Mouse (Mus musculus): ENCODE measurements around the gene Cd244a. TPM values are rescaled to one million over a fixed set of nuclear protein-coding genes. Genes with fewer than 3 reads are reported as not detected.

Cd244a gene
- polyA plus RNA-seq, 1 experiment, result not detected

DNA sequence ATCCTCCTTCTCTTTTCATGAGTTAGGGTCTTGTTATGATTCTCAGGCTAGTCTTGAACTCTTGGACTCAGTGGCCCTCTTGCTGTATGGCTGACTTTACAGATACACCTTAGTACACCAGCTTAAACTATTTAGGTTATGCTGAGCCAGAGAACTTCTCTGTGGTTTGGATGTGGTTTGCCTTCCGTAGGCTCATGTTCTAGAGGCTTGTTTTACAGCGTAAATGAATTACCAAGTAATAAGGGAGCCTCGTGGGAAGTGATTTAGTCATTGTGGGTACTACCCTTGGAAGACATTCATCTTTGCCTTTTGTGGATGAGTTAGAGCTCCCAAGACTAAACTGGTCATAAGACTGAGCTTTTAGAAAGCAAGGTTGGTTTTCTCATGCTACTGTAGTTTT, 68.8 kb downstream of the Cd244a start:
- no peak for TF ChIP-seq POLR2A (IDR thresholded peaks at IDR 0.05; ENCODE audit: borderline replicate concordance, extremely low read depth, insufficient read depth, insufficient read length, poor library complexity, severe bottlenecking)
- TF ChIP-seq CTCF (IDR thresholded peaks at IDR 0.05; ENCODE audit: borderline replicate concordance, extremely low read depth, insufficient read depth, insufficient read length), result no peak
- DNase-seq (ENCODE audit: low read depth), result no peak

GRCm38 (mm10) chr1:171629168-171629567, 70.2 kb downstream of the Cd244a start:
- TF ChIP-seq CTCF (IDR thresholded peaks at IDR 0.05; ENCODE audit: borderline replicate concordance, extremely low read depth, insufficient read depth, insufficient read length) (no peak), POLR2A (IDR thresholded peaks at IDR 0.05; ENCODE audit: borderline replicate concordance, extremely low read depth, insufficient read depth, insufficient read length, poor library complexity, severe bottlenecking) (no peak)
- no peak for DNase-seq (ENCODE audit: low read depth)

GRCm38 (mm10) chr1:171630041-171630440, 71.0 kb downstream of the Cd244a start:
- TF ChIP-seq POLR2A (IDR thresholded peaks at IDR 0.05; ENCODE audit: borderline replicate concordance, extremely low read depth, insufficient read depth, insufficient read length, poor library complexity, severe bottlenecking) (no peak), CTCF (IDR thresholded peaks at IDR 0.05; ENCODE audit: borderline replicate concordance, extremely low read depth, insufficient read depth, insufficient read length) (no peak)
- no peak for DNase-seq (ENCODE audit: low read depth)

DNA sequence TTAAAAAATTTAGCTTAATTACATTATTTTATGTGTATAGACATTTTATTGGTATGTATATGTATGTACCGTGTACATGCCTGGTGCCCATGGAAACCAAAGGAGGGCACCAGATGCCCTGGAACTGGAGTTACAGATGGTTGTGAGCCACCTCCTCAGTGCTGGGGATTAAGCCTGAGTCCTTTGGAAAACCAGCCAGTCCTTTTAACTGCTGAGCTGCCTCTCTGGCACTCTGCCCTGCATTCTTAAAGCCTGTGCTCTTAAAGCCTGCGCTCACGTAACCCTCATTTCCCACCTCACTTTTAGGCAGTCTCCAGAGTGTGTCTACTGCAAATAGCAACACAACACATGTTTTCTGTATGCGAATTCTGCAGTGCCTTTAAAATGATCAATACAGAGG, 71.9 kb downstream of the Cd244a start:
- TF ChIP-seq POLR2A (IDR thresholded peaks at IDR 0.05; ENCODE audit: borderline replicate concordance, extremely low read depth, insufficient read depth, insufficient read length, poor library complexity, severe bottlenecking), result no peak
- no peak for TF ChIP-seq CTCF (IDR thresholded peaks at IDR 0.05; ENCODE audit: borderline replicate concordance, extremely low read depth, insufficient read depth, insufficient read length)

GRCm38 (mm10) chr1:171631447-171631846, 72.5 kb downstream of the Cd244a start:
- DNase-seq (ENCODE audit: low read depth), result peak; percentile 64

More for the DNA sequence above, 71.9 kb downstream of the Cd244a start:
- peak; percentile 74 for DNase-seq (ENCODE audit: low read depth)

GRCm38 (mm10) chr1:171635696-171636095, 76.7 kb downstream of the Cd244a start:
- no peak for DNase-seq (ENCODE audit: low read depth)
- TF ChIP-seq POLR2A (IDR thresholded peaks at IDR 0.05; ENCODE audit: borderline replicate concordance, extremely low read depth, insufficient read depth, insufficient read length, poor library complexity, severe bottlenecking) (no peak), CTCF (IDR thresholded peaks at IDR 0.05; ENCODE audit: borderline replicate concordance, extremely low read depth, insufficient read depth, insufficient read length) (no peak)

More at GRCm38 (mm10) chr1:171631447-171631846, 72.5 kb downstream of the Cd244a start:
- TF ChIP-seq CTCF (IDR thresholded peaks at IDR 0.05; ENCODE audit: borderline replicate concordance, extremely low read depth, insufficient read depth, insufficient read length), result no peak
- no peak for TF ChIP-seq POLR2A (IDR thresholded peaks at IDR 0.05; ENCODE audit: borderline replicate concordance, extremely low read depth, insufficient read depth, insufficient read length, poor library complexity, severe bottlenecking)

- DNase-seq (ENCODE audit: low read depth), result no peak
- no peak for TF ChIP-seq POLR2A (IDR thresholded peaks at IDR 0.05; ENCODE audit: borderline replicate concordance, extremely low read depth, insufficient read depth, insufficient read length, poor library complexity, severe bottlenecking)
- no peak for TF ChIP-seq CTCF (IDR thresholded peaks at IDR 0.05; ENCODE audit: borderline replicate concordance, extremely low read depth, insufficient read depth, insufficient read length)
Observed at GRCm38 (mm10) chr1:171637101-171637500, 78.1 kb downstream of the Cd244a start.

- no peak for DNase-seq (ENCODE audit: low read depth)
- TF ChIP-seq POLR2A (IDR thresholded peaks at IDR 0.05; ENCODE audit: borderline replicate concordance, extremely low read depth, insufficient read depth, insufficient read length, poor library complexity, severe bottlenecking) (no peak), CTCF (IDR thresholded peaks at IDR 0.05; ENCODE audit: borderline replicate concordance, extremely low read depth, insufficient read depth, insufficient read length) (no peak)
Observed at GRCm38 (mm10) chr1:171638686-171639085, 79.7 kb downstream of the Cd244a start.

GRCm38 (mm10) chr1:171640796-171641195, 81.8 kb downstream of the Cd244a start:
- no peak for DNase-seq (ENCODE audit: low read depth)
- TF ChIP-seq CTCF (IDR thresholded peaks at IDR 0.05; ENCODE audit: borderline replicate concordance, extremely low read depth, insufficient read depth, insufficient read length) (no peak), POLR2A (IDR thresholded peaks at IDR 0.05; ENCODE audit: borderline replicate concordance, extremely low read depth, insufficient read depth, insufficient read length, poor library complexity, severe bottlenecking) (no peak)

DNA sequence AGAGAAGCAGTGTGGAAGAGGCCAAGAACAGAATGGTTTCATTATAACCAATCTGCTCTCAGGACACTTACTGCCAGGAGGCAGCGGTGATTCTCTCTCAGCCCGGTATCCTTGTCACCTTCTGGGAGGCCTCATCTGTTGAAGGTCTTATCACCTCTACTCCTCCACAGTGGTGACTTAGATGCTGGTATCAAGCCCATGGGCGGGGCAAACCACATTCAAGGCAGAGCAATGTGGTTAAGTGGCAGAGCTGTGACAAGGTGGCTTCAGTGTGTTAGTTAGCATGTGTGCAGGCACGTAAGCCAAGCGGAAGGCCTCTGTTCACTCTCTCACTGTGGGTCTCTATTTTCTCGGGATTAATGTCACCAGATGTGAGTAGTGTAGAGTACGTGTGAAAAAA, 84.6 kb downstream of the Cd244a start:
- TF ChIP-seq CTCF (IDR thresholded peaks at IDR 0.05; ENCODE audit: borderline replicate concordance, extremely low read depth, insufficient read depth, insufficient read length), result no peak
- no peak for TF ChIP-seq POLR2A (IDR thresholded peaks at IDR 0.05; ENCODE audit: borderline replicate concordance, extremely low read depth, insufficient read depth, insufficient read length, poor library complexity, severe bottlenecking)
- no peak for DNase-seq (ENCODE audit: low read depth)

- no peak for DNase-seq (ENCODE audit: low read depth)
- TF ChIP-seq CTCF (IDR thresholded peaks at IDR 0.05; ENCODE audit: borderline replicate concordance, extremely low read depth, insufficient read depth, insufficient read length), result no peak
Observed at GRCm38 (mm10) chr1:171646429-171646940, 87.5 kb downstream of the Cd244a start.

GRCm38 (mm10) chr1:171647716-171648115, 88.7 kb downstream of the Cd244a start:
- DNase-seq (ENCODE audit: low read depth), result no peak
- TF ChIP-seq CTCF (IDR thresholded peaks at IDR 0.05; ENCODE audit: borderline replicate concordance, extremely low read depth, insufficient read depth, insufficient read length) (no peak), POLR2A (IDR thresholded peaks at IDR 0.05; ENCODE audit: borderline replicate concordance, extremely low read depth, insufficient read depth, insufficient read length, poor library complexity, severe bottlenecking) (no peak)

Measured in brain, embryonic 14.5 days (tissue).